Mouse (Mus musculus) large intestine, adult 2 months (tissue): ENCODE data around the gene Slit3. TPM values are rescaled to one million over a fixed set of nuclear protein-coding genes. Genes with fewer than 3 reads are reported as not detected.

Experiments
- DNase-seq: peaks from one replicate; pipeline ENCODE4 v3.0.0-alpha.2; 2012; ENCODE audit warnings: low read depth, low spot score
- WGBS: fragments of 180-500 bp; shearing (Covaris S2); methylation state at CpG from one replicate; pipeline ENCODE4 v1.1.7; 2018; 5-methylcytosine and 5-hydroxymethylcytosine counted together
- polyA plus RNA-seq: library from polyadenylated mRNA; depleted of rRNA; stranded (reverse); fragments of >200 nt; gene quantifications from 2 replicates; pipeline ENCODE4 v1.2.3, GENCODE M21; 2012

Slit3 gene
- polyA plus RNA-seq, 1 experiment: 4.4 TPM

- WGBS: 34% methylated on average over 18 of the region's 18 CpGs
- no peak for DNase-seq
These were observed 416.4 kb downstream of the Slit3 start for GRCm38 (mm10) chr11:35537128-35538088.

DNA sequence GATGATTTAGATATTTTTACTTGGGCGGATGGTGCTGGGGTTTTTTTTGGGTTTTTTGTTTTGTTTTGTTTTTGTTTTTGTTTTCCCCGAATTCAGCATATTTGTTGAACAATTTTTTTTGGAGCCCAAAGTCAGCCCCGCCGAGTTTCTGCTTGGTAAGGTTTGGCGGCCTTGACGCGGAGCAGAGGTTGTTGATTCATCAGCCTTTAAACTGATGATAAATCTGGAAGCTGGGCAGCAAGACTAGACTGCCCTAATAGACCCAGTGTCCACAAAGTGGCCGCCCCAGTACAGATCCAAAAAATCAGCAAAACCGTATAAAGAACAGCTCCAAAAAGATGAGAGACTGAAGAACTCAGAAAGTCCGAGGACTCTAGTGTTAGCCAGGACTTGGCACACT lies 421.7 kb downstream of the Slit3 start:
- DNase-seq: no peak
- 80% methylated on average over 10 of the region's 10 CpGs for WGBS

- WGBS: 36% methylated on average over 31 of the region's 31 CpGs
- DNase-seq: no peak
These were observed 423.4 kb downstream of the Slit3 start for GRCm38 (mm10) chr11:35544112-35545064.

- 51% methylated on average over 7 of the region's 7 CpGs for WGBS
- DNase-seq: no peak
These were observed 425.2 kb downstream of the Slit3 start for GRCm38 (mm10) chr11:35546081-35546822.

DNA sequence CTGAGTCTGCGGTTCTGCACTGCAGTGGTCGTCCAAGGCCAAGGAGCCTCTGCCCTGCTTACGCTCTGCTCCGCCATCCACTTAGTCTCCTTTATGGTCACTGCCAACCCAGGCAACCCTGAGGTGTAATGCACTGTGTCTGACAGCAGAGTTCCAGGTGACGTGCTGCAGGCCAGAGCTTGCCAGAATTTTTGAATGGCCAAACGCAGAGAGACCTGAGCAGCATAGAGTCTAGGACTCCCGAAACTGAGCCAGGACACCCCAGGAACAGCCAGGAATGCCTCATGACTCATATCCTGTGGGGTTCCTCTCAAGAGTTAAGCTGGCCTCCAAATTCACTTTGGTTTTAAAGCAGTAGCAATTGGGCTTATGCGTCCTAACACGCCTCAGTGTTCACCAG lies 429.0 kb downstream of the Slit3 start:
- 85% methylated on average over 9 of the region's 9 CpGs for WGBS

GRCm38 (mm10) chr11:35556192-35556591 lies 435.2 kb downstream of the Slit3 start:
- no peak for DNase-seq
- WGBS: 82% methylated on average over 11 of the region's 11 CpGs

More for the DNA sequence above, 429.0 kb downstream of the Slit3 start:
- no peak for DNase-seq

DNA sequence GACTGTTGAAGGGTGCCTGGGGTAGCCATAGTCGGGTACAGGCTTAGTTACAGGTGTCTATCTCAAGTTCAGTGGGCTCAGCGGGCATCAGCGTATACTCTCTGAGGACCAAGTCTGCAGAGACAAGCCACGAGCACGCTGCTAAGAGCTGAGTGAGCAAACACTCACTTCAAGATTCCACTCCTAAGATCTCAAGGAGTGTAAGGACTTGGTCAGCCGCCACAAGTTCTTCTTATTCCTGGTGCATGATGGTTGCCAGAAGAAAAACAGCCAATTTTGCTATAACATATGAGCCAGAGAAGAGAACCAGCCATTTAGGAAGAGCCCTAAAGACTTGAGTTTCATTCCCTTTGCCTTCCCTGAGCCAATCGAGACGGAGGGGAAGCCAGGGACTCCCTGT lies 436.5 kb downstream of the Slit3 start:
- WGBS: 77% methylated on average over 8 of the region's 8 CpGs
- DNase-seq: no peak

DNA sequence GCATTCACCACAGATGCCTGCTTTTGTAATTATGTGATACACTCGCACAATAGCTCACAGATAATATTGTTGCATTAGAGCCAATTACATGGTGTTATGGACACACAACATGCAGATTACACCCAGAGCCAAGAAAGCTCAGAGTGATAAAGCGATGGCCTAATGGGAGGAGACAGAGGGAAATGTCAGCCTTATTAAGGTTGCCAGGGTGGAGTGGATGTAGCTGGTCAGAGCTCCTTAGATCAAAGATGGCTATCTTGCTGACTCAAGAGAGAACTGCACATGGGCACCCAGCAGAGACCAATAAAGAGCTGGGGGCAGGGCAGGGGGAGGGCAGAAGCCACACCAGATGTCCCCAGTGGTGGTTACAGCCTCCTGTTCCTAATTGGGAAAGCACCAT lies 437.3 kb downstream of the Slit3 start:
- DNase-seq: no peak
- 85% methylated on average over 2 of the region's 2 CpGs for WGBS

DNA sequence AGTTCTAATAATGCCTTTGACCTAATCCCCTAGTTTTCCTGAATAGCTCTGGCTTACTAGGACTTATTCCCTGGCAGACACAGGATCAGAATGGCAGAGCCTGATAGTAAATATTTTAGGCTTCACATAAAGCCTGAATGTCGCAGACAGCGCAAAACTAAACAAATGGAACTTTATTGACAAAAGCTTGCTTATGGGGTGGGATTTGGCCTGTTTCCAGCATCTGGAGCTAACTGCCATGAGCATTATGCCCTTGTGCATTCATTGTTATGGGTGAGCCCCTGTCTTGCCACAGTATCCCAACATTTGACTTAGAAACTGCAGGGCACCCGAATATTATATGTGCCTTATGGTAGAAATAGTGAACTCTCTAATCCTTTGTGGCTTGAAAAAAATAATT lies 438.4 kb downstream of the Slit3 start:
- no peak for DNase-seq
- WGBS: 55% methylated on average over 3 of the region's 3 CpGs

GRCm38 (mm10) chr11:35561760-35562159 lies 440.7 kb downstream of the Slit3 start:
- WGBS: 50% methylated on average over 9 of the region's 9 CpGs
- DNase-seq: no peak

DNA sequence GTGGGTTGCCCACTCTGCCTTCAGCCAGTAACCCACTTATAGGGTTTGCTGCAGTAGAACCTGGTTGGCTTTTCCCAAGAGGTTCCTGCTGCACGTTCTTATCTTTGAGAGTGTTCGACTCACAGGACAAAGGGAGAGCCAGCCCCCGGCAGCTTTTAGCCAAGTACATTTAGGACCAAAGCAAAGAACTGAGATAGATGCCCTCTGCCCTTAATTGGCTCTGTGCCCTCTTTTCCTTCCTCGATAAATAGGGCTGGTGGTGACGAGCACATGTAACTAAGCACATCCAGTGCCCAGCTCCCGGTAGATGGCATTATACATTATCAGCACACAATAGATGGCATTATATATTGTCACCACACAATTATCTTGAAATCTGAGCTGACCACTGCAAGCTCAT lies 444.3 kb downstream of the Slit3 start:
- 45% methylated on average over 6 of the region's 6 CpGs for WGBS
- DNase-seq: no peak

DNA sequence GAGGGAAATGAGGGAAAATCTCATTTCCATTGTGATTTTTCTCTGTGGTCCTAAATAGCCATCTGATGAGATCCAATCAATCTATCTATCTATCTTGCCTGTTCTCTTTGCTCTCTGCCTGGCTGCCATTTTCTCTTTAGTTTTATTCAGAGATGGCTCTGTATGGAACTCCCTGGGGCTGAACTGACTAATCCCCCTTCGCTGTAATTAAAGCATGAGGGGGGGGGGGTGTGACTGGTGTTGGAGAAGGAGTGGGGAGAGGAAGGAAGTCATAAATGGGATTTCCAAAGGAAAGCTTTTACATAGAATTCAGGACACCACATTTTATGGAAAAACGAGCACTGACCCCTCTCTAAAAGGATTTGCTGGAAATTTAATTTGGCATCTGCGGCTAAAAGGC lies 445.7 kb downstream of the Slit3 start:
- no peak for DNase-seq
- 64% methylated on average over 3 of the region's 3 CpGs for WGBS

DNA sequence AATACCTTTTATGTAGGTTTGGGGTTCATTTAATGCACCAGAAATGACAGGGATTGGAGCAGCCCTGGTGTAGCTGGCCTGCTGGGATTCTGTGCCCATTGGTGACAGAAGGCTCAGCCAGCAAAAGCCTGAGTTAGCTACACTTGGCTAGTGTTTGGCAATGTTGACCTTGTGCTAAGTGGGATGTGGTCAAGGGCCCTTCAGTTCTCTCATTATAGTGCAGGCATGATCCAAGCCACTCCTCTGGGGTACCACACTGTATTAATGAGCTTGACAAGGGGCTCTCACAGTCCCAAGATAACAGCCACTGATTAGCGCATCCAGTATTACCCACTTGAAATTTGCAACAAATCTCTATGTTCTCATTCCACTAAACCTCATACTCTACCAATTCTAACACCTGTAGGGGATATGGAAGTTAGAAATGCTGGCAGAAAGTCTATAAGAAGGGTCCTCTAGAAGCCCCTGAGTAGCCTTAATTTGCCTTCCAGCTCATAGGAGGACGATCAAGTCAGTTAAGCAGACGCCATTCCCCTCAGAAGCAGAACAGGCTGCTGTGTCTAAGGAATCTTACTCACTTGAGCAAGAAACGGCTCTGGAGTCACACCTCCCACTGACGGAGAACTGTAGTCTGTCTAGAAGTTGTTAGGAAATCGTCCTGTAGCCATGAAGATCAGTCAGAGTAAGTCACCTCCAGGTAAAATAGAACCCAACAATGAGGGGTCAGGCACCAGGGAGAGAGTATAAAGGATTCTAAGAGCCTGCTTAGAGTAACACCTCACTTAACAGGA lies 448.3 kb downstream of the Slit3 start:
- DNase-seq: no peak
- WGBS: 70% methylated on average over 6 of the region's 6 CpGs

GRCm38 (mm10) chr11:35569957-35570356 lies 448.9 kb downstream of the Slit3 start:
- WGBS: 84% methylated on average over 11 of the region's 11 CpGs

DNA sequence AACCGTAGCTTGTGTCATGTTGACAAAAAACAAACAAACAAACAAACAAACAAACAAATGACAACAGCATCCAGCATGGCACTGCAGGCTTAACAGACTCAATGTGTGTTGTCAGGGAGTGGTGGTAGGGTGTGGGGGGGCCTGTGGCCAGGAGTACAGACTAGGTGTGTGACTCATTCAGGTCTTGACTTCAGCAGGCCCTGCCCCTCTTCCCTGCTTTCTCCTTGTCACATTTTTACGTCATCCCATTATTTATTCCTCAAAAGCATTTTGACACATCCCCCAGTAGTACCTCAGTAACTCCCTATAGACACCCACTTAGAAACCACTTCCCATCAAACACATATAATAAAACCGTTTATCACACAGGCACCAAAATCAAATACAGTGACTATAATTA lies 450.9 kb downstream of the Slit3 start:
- no peak for DNase-seq
- 63% methylated on average over 3 of the region's 3 CpGs for WGBS

More at GRCm38 (mm10) chr11:35569957-35570356, 448.9 kb downstream of the Slit3 start:
- no peak for DNase-seq

- WGBS: 85% methylated on average over 10 of the region's 10 CpGs
- no peak for DNase-seq
These were observed 457.8 kb downstream of the Slit3 start for GRCm38 (mm10) chr11:35578796-35579195.

DNA sequence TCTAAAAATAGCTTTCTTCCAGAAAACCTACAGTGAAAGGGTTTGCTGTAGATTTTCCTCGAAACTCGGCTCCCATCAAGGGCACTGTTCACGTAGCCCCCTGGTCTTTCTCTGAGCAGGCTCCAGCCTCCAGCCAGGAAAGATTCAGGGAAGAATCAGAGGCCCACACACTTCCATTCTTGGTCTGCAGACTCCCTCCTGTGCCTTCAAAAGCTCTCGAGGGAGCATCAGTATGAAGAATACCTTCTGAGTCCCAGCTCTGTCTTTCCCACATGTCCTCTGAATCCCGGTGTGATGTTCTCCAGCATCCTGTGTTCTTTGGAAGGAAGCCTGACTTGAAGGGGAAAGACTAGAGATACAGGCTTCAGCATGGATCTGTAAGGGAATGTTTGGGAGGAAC lies 461.6 kb downstream of the Slit3 start:
- WGBS: 77% methylated on average over 5 of the region's 5 CpGs

DNA sequence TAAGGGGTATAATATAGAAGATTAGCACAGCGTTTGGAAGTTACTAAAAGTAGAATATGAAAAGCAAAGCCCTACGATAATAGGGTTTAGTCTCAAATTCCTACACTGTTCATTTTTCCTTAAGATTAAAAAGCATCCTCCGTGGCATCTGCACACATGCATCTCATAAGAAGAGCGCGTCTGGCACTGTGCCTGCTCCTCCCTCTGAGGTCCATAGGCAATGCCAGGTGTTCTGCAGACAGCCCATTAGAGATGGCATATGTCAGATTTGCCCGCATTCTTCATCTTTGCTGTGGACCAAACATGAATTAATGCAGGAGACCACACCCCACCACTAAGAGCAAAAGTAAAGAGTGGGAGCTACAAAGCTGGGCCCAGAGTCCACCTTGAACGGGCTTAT lies 462.6 kb downstream of the Slit3 start:
- 91% methylated on average over 7 of the region's 7 CpGs for WGBS

More for the DNA sequence above, 461.6 kb downstream of the Slit3 start:
- no peak for DNase-seq

More for the DNA sequence above, 462.6 kb downstream of the Slit3 start:
- no peak for DNase-seq
